Mouse (Mus musculus) lung, adult 2 months (tissue): ENCODE results near the gene Rtkn. TPM values are rescaled to one million over a fixed set of nuclear protein-coding genes. Genes with fewer than 3 reads are reported as not detected.

Experiments
- DNase-seq: peaks from one replicate; pipeline ENCODE4 v3.0.0; 2022
- H3K4me1 ChIP-seq: fragments of 200-500 bp; 2 replicates; pipeline ENCODE4 v1.6.1; 2011; ENCODE audit warnings: low read length; ENCODE audit not compliant: control insufficient read depth, insufficient read depth
- H3K4me3 ChIP-seq: fragments of 200-500 bp; replicated peaks from 2 replicates; pipeline ENCODE3; 2011; ENCODE audit warnings: low read depth, mild to moderate bottlenecking, control low read depth, low read length; ENCODE audit errors: extremely low read depth
- CTCF ChIP-seq: fragments of 200-500 bp; IDR thresholded peaks from 2 replicates; pipeline ENCODE4 v1.5.1; 2011; ENCODE audit warnings: mild to moderate bottlenecking, low read length, control low read depth; ENCODE audit not compliant: insufficient read depth
- POLR2A ChIP-seq: fragments of 200-500 bp; IDR thresholded peaks from 2 replicates; pipeline ENCODE4 v1.6.1; 2011; ENCODE audit warnings: low read depth, mild to moderate bottlenecking, control low read depth, low read length, borderline replicate concordance; ENCODE audit errors: extremely low read depth
- WGBS: fragments of 180-500 bp; shearing (Covaris S2); methylation state at CpG from one replicate; pipeline ENCODE4 v1.1.7; 2018; 5-methylcytosine and 5-hydroxymethylcytosine counted together
- polyA plus RNA-seq: library from polyadenylated mRNA; depleted of rRNA; stranded (reverse); fragments of >200 nt; gene quantifications from 2 replicates; pipeline ENCODE4 v1.2.3, GENCODE M21; 2012

The Rtkn gene
- polyA plus RNA-seq, 1 experiment, result 110 TPM

DNA sequence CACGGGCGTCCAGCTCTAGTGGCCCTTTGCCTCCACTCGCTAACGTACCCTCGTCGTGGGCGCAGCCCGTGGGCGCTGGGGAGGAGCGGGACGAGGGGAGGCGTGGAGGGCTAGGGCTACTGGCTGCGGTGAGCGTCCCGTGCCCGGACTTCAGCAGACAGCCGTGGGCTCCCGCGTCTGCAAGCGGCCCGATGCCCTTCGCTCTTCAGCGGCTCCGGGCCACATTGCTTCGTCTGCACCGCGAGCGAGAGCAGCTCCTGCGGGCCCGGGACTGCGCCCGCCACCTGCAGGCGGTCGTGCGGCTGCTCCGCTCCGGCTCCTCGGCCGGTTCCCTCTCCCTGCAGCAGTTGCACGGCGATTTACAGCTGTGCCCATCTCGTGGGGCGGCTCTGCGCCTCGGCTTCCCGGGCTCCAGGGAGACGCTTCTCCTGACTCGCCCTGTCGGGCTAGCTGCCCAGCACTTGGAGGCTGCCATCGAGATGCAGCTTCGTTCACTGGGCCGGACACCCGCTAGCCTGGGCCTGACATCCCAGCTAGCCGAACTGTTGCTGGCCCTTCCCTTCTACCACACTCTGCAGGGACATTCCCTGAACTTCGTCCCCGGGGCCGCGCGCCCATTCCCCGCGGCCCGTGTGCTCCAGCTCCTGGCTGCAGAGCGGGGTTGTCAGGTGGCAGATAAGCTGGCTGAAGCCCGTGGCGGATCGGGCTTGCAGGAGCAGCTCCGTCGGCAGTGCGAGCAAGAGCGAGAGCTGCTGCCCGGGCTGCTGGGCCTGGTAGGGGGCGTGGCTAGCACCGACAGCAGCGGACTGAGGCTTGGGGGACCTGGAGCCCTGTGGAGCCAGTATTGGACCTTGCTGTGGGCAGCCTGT lies 33.3 kb upstream of the Rtkn start:
- WGBS, result under 1% methylated on average over 74 of the region's 74 CpGs
- H3K4me3 ChIP-seq, result peak overlapping the region; percentile 85
- DNase-seq, result peak; percentile 54
- H3K4me1 ChIP-seq, result peaks cover 6% of the 10 kb centered on the region
- TF ChIP-seq POLR2A (no peak), CTCF (no peak)

DNA sequence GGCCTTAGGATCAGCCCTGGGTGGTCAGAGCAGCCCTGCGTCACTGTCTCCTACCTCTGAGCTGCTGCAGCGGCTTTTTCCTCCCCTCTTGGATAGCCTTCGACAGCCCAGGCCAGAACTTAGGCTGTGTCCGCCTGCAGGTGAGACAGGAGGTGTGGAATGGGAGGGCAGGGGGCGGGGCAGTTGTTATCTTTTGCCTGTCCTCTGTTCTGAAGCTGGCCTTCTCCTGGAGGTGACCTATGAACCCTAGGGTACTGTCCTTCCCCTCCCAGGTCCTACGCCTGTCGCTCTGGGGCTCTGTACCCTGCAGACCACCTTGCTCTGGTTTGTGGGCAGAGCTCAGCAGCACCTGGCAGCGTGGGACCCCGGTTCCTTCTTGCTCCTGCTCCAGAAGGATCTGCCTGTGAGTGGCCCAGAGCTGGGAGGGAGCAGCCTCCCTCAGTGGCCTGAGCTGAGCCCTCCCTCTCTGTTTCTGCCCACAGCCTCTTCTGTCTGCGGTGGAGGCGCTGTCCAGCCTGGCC lies 32.1 kb upstream of the Rtkn start:
- Histone ChIP-seq H3K4me3 (no peak overlapping the region), H3K4me1 (peaks cover 6% of the 10 kb centered on the region)
- TF ChIP-seq POLR2A, result no peak
- no peak for TF ChIP-seq CTCF
- DNase-seq, result no peak
- WGBS, result 70% methylated on average over 11 of the region's 11 CpGs

DNA sequence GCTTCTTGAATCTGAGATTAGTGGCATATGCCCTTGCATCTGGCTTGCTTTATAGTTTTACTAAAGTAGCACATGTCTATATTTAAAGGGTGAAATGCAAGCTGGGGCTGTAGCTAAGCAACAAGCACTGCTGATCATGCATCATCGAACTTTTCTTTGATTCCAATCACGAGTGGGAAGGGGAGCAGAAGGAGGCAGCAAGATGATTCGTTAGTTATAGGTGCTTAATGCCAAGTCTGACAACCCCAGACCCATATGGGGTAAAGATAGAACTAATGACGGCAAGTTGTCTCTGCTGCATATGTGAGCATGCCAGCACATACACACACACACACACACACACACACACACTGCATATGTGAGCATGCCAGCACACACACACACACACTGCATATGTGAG lies 31.1 kb upstream of the Rtkn start:
- H3K4me3 ChIP-seq, result no peak overlapping the region
- 83% methylated on average over 4 of the region's 4 CpGs for WGBS
- no peak for DNase-seq
- TF ChIP-seq CTCF (no peak), POLR2A (no peak)
- peaks cover 6% of the 10 kb centered on the region for H3K4me1 ChIP-seq

DNA sequence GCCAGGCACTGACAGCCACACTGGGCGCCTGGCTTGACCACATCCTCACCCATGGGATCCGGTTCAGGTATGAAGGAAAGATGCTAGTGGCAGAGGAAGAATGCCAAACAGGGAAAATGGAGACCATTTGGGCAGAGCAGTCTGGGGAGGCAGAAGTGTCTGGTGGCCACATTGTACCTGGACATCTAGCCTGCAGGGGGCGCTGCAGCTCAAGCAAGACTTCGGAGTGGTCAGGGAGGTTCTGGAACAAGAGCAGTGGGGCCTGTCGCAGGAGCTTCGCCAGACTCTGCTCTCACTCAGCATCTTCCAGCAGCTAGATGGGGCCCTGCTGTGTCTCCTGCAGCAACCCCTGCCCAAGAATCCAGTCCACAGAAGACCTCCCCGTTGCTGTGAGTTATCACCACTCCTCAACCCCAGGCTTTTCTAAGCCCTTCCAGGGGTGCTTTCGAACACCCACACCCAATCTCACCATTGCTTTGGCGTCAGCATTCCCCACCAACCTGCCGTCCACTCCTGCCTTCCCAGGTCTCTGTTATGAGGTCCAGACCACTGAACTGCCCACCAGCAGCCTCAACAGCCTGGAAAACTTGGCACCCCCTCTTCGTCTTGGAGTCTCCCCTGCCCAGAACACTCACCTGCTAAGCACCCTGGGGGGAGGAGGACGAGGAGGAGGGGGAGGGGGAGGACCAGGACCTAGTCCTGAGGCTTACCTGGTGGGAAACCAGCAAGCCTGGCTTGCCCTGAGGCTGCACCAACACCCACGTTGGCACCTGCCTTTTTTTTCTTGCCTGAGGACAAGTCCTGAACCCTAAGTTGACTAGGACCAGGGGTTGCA lies 27.5 kb upstream of the Rtkn start:
- TF ChIP-seq CTCF (peak; percentile 78), POLR2A (no peak)
- peak; percentile 73 for DNase-seq
- Histone ChIP-seq H3K4me1 (peaks cover under 1% of the 10 kb centered on the region; the same call in 1 of the 2 replicates), H3K4me3 (no peak overlapping the region)
- WGBS, result 37% methylated on average over 13 of the region's 13 CpGs

DNA sequence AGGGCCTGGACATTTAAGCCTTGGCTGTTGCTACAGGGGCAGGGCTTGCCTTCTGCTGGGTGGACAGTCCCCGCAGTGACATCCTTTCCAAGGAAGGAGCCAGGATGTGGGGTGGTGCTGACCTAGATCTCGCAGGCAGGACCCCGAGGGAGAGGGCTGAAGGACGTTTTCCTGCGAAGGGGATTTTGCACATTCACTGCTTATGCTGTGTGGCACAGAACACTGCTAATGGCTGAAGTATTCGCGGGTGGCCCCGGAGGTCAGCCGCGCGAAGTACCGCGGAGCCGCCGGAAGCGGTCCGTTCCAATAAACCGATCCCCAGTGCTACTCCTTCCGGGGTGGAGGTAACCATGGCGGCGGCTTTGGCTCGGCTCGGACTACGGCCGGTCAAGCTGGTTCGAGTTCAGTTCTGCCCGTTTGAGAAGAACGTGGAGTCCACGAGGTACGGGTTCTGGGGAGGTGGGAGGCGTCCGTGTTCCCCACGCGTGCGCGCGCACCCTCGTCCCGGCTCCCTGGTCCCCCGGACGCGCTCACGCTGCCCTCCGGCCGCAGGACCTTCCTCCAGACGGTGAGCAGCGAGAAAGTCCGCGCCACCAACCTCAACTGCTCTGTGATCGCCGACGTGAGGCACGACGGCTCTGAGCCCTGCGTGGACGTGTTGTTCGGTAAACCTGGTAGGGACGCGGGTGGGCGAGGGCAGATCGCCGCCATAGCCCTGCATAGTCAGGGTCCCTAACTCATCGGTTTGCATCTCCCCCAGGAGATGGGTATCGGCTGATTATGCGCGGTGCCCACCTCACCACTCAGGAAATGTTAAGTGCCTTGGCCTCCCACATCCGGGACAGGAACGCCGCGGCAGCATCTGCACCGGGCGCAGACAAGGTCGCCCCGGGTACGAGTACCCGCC lies 26.2 kb upstream of the Rtkn start, which contains the start of gene Mrpl53:
Gene Mrpl53 (plus strand): TSS at position 279 of the 907 bp plus-strand sequence.
- peak within 1 kb of the TSS; percentile 76 for H3K4me3 ChIP-seq
- peak; percentile 85 for DNase-seq
- TF ChIP-seq POLR2A (peak; percentile 88; the same call in 1 of the 2 replicates), CTCF (no peak)
- H3K4me1 ChIP-seq, result no peaks in the 10 kb centered on the region
- WGBS, result under 1% methylated on average over 76 of the region's 76 CpGs

DNA sequence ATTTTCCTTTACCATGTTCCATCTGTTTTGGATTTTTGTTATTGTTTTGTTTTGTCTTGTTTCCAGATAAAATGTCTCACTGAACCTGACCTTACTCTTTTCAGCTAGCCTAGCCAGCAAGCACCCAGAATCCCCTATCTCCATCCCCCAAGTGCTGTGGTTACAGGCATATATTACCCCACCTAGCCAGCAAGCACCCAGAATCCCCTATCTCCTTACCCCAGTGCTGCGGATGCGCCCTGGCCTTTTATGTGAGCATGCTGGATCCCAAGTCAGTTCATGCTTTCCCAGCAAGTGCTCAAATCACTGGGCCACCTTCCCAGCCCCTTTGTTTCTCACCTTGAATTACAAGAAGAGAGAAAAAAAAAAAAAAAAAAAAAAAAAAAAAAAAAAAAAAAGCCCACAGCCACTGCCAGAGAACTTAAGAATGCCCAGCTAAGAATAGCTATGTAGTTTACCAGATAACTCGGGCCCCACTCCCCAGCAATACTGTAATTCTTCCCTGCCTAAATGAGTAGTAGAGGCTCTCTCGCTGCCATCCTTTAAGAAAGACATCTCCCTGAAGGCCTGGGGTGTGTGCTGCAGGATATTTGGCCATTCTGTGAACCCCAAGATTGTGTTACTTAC lies 23.6 kb upstream of the Rtkn start:
- DNase-seq, result no peak
- Histone ChIP-seq H3K4me3 (no peak overlapping the region), H3K4me1 (peaks cover 3% of the 10 kb centered on the region; the same call in 1 of the 2 replicates)
- TF ChIP-seq CTCF (no peak), POLR2A (no peak)
- 88% methylated on average over 4 of the region's 4 CpGs for WGBS

DNA sequence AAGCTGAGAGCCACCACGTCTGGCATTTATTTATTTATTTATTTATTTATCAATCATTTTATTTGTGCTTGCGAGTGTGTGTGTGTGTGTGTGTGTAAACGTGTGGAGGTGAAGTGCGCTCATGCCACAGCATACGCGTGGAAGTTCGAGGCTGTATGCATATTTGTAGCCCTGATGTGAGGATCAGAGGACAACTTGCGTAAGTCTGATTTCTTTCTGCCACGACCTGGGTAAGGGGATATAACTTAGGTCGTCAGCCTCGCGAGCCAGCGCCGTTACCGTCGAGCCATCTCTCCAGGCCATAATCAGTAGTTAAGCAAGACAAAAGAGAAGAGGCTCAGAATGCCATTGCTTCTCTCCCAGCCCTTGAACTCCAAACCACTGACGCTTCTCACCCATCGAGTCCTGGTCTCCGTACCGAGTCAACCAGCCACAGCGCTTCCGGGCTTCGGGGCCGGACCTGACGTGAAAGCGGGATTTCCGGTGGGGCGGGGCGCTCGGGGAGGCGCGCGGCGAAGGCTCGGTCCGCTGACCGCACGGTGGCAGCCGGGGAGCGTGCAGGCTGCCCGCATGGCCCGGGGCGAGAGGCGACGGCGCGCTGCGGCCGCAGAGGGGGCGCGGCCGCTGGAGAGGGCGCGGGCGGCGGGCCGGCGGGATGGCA lies 20.1 kb upstream of the Rtkn start, which contains the start of gene Mogs:
Gene Mogs (plus strand): TSS at position 486 of the 661 bp plus-strand sequence.
- peak within 1 kb of the TSS; percentile 99 for H3K4me3 ChIP-seq
- TF ChIP-seq POLR2A, result peak; percentile 96
- TF ChIP-seq CTCF, result no peak
- DNase-seq, result peak; percentile 94
- peaks cover 3% of the 10 kb centered on the region; the same call in 1 of the 2 replicates for H3K4me1 ChIP-seq
- WGBS, result 2% methylated on average over 52 of the region's 58 CpGs
